Mouse (Mus musculus) brain, embryonic 14.5 days (tissue): Measurements from ENCODE around the gene Sik2.

Experiments used
- CTCF ChIP-seq: fragments of 200-500 bp; IDR thresholded peaks from 2 replicates; pipeline ENCODE4 v1.5.1; 2012; ENCODE audit warnings: inconsistent platforms, mild to moderate bottlenecking, moderate library complexity, borderline replicate concordance; ENCODE audit not compliant: insufficient read depth, insufficient read length; ENCODE audit errors: extremely low read depth
- POLR2A ChIP-seq: fragments of 200-500 bp; IDR thresholded peaks from 2 replicates; pipeline ENCODE4 v1.6.1; 2012; ENCODE audit warnings: mild to moderate bottlenecking, inconsistent platforms, borderline replicate concordance; ENCODE audit not compliant: poor library complexity, insufficient read depth, insufficient read length, severe bottlenecking; ENCODE audit errors: extremely low read depth

DNA sequence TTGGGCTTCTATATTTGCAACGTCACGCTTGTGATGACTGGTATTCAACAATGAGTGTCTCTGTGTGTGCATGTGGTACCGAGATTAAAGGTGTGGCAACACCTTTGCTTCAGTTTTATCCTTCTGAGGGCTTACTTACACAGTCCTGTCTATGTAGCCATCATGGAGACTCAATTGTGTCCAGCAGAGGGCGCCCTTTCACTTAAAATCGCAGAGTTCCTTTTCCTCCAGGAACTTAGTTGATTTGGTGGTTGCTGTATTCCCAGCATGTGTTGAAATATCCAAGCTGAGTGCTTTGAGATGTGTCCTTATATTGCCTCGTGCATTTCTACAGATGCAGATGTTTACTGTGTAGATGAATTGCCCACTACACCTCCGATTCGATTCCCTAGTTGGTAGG is 159.6 kb downstream of the Sik2 start:
- TF ChIP-seq CTCF (peak; percentile 79; the same call in 1 of the 2 replicates), POLR2A (no peak)
